ENCODE assay signal across 8 mouse cellular contexts in genomic region chr1:172500451-172501370, GRCm38 (mm10). TPM values are rescaled to one million over a fixed set of nuclear protein-coding genes. Genes with fewer than 3 reads are reported as not detected.
DNase-seq lines count a peak whose midpoint lies in the region; ATAC-seq lines count a peak whose summit lies in the region.

No protein-coding gene starts in this region.

- H3K36me3 ChIP-seq in hindbrain, embryonic 14.5 days (replicated peaks; ENCODE audit: control insufficient read depth, insufficient read depth): peaks cover 31% of the 10 kb centered on the region
- H3K36me3 ChIP-seq in liver, embryonic 11.5 days (ENCODE audit: control insufficient read depth, insufficient read depth, low read length): peaks cover 3% of the 10 kb centered on the region

- H3K4me1 ChIP-seq in hindbrain, embryonic 14.5 days (replicated peaks; ENCODE audit: control insufficient read depth, insufficient read depth, low read length): peaks cover 38% of the 10 kb centered on the region
- H3K4me1 ChIP-seq in liver, embryonic 11.5 days (replicated peaks; ENCODE audit: control insufficient read depth, insufficient read depth, low read length): peaks cover 36% of the 10 kb centered on the region

- peak overlapping the region; percentile 46 for H3K9ac ChIP-seq in hindbrain, embryonic 14.5 days
- peak overlapping the region; percentile 81 for H3K9ac ChIP-seq in liver, embryonic 11.5 days (ENCODE audit: low read depth, low read length)

- H3K4me2 ChIP-seq in hindbrain, embryonic 14.5 days (replicated peaks): peak overlapping the region; percentile 51
- H3K4me2 ChIP-seq in liver, embryonic 11.5 days: peak overlapping the region; percentile 76

- WGBS in hindbrain, embryonic 14.5 days: 2% methylated on average over 56 of the region's 56 CpGs
- WGBS in liver, embryonic 11.5 days: under 1% methylated on average over 56 of the region's 56 CpGs

- H3K4me3 ChIP-seq in hindbrain, embryonic 14.5 days (replicated peaks; ENCODE audit: low read length): peak overlapping the region; percentile 35
- peak overlapping the region; percentile 65 for H3K4me3 ChIP-seq in liver, embryonic 11.5 days (ENCODE audit: low read depth, low read length)

- peak; percentile 67 for DNase-seq in CD4-positive, CD25-positive, alpha-beta regulatory T cell, adult 2 months (ENCODE audit: low read depth, low spot score)
- peak; percentile 54 to 66 for DNase-seq in adrenal gland, adult 18-20 months (ENCODE audit: low spot score in 2 of 2)
- DNase-seq in gastrocnemius, adult 18-20 months (ENCODE audit: low spot score): peak; percentile 48
- no peak for DNase-seq in hindbrain, embryonic 14.5 days (ENCODE audit: low spot score)
- DNase-seq in liver, embryonic 11.5 days (ENCODE audit: low spot score): peak; percentile 81
- DNase-seq in urinary bladder, postnatal 4 days (ENCODE audit: low spot score in 2 of 2): peak; percentile 67 to 78
- no peak for DNase-seq in cerebellum, adult 11-12 months

- H3K9me3 ChIP-seq in hindbrain, embryonic 14.5 days (ENCODE audit: control insufficient read depth, low read length): no peaks in the 10 kb centered on the region
- H3K9me3 ChIP-seq in liver, embryonic 11.5 days (ENCODE audit: control insufficient read depth, low read length): no peaks in the 10 kb centered on the region

- 0 out of 2 replicates have a peak overlapping the region, but pooled peaks have one; percentile 20 for H3K27ac ChIP-seq in hindbrain, embryonic 14.5 days
- peak overlapping the region; percentile 78 for H3K27ac ChIP-seq in liver, embryonic 11.5 days (ENCODE audit: low read depth, low read length)

- no peak for ATAC-seq in hindbrain, embryonic 14.5 days (ENCODE audit: low FRiP score)
- ATAC-seq in liver, embryonic 11.5 days (replicated peaks; ENCODE audit: low FRiP score): peak; percentile 51
- peak; percentile 37; the same call in 1 of the 2 replicates for ATAC-seq in monocyte, adult 5-6 weeks (replicated peaks; ENCODE audit: insufficient number of reproducible peaks, low FRiP score, low TSS enrichment, poor library complexity, severe bottlenecking)

- H3K27me3 ChIP-seq in hindbrain, embryonic 14.5 days (ENCODE audit: control insufficient read depth, insufficient read depth, low read length): peaks cover 37% of the 10 kb centered on the region
- 0 out of 2 replicates have a peak, but pooled peaks cover 3% of the 10 kb centered on the region for H3K27me3 ChIP-seq in liver, embryonic 11.5 days (replicated peaks; ENCODE audit: control insufficient read depth, insufficient read depth, low read length)

RNA-seq across cellular contexts. Expression of gene Tagln2, which starts 0.9 kb away (rescaled TPM):
- total RNA-seq in adrenal gland, adult 18-20 months (2021): 10 to 100 TPM; 64.7 to 65.1 TPM
- total RNA-seq in gastrocnemius, adult 18-20 months (2021): 10 to 100 TPM; 14.0 to 28.7 TPM
- 53.0 and 62.6 TPM in 2 replicates for polyA plus RNA-seq in hindbrain, embryonic 14.5 days (2014; fragmentation: Nextera tagmentation; extraction: Ambion mirVana)
- polyA plus RNA-seq in liver, embryonic 11.5 days (2014; fragmentation: Nextera tagmentation; extraction: Ambion mirVana): 248 and 257 TPM in 2 replicates
- 185 to 298 TPM (median 202 TPM) in 3 replicates for total RNA-seq in monocyte, adult 5-6 weeks (2017)

RNA-seq across cellular contexts. Expression of gene Igsf9, which starts 19.1 kb away (rescaled TPM):
- 1 to 10 TPM; 1.1 to 3.2 TPM for total RNA-seq in adrenal gland, adult 18-20 months (2021)
- total RNA-seq in gastrocnemius, adult 18-20 months (2021): under 1 TPM in 1 of 2 experiments, not detected in 1; 0.19 TPM
- polyA plus RNA-seq in hindbrain, embryonic 14.5 days (2014; fragmentation: Nextera tagmentation; extraction: Ambion mirVana): 27.6 and 28.5 TPM in 2 replicates
- polyA plus RNA-seq in liver, embryonic 11.5 days (2014; fragmentation: Nextera tagmentation; extraction: Ambion mirVana): 9.7 and 13.8 TPM in 2 replicates
- 1.1 to 6.0 TPM (median 1.2 TPM) in 3 replicates for total RNA-seq in monocyte, adult 5-6 weeks (2017)

RNA-seq across cellular contexts. Expression of gene Cfap45, which starts 19.9 kb away (rescaled TPM):
- total RNA-seq in adrenal gland, adult 18-20 months (2021): under 1 TPM; 0.35 to 0.40 TPM
- total RNA-seq in gastrocnemius, adult 18-20 months (2021): under 1 TPM in 1 of 2 experiments, not detected in 1; 0.47 TPM
- 3.7 and 5.5 TPM in 2 replicates for polyA plus RNA-seq in hindbrain, embryonic 14.5 days (2014; fragmentation: Nextera tagmentation; extraction: Ambion mirVana)
- polyA plus RNA-seq in liver, embryonic 11.5 days (2014; fragmentation: Nextera tagmentation; extraction: Ambion mirVana): 0.77 and 1.4 TPM in 2 replicates
- total RNA-seq in monocyte, adult 5-6 weeks (2017): 7.5 TPM in 1 of 3 replicates, not detected in the others

RNA-seq across cellular contexts. Expression of gene Slamf9, which starts 25.6 kb away (rescaled TPM):
- total RNA-seq in adrenal gland, adult 18-20 months (2021): 1 to 10 TPM; 3.4 to 5.0 TPM
- under 1 TPM; 0.28 to 0.30 TPM for total RNA-seq in gastrocnemius, adult 18-20 months (2021)
- polyA plus RNA-seq in hindbrain, embryonic 14.5 days (2014; fragmentation: Nextera tagmentation; extraction: Ambion mirVana): 0.15 and 0.26 TPM in 2 replicates
- polyA plus RNA-seq in liver, embryonic 11.5 days (2014; fragmentation: Nextera tagmentation; extraction: Ambion mirVana): 0.55 and 1.4 TPM in 2 replicates
- total RNA-seq in monocyte, adult 5-6 weeks (2017): 17.0 to 25.6 TPM (median 21.4 TPM) in 3 replicates

RNA-seq across cellular contexts. Expression of gene Vsig8, which starts 55.0 kb away (rescaled TPM):
- under 1 TPM in 1 of 2 experiments, not detected in 1; 0.40 TPM for total RNA-seq in adrenal gland, adult 18-20 months (2021)
- total RNA-seq in gastrocnemius, adult 18-20 months (2021): not detected
- 0.75 and 0.90 TPM in 2 replicates for polyA plus RNA-seq in hindbrain, embryonic 14.5 days (2014; fragmentation: Nextera tagmentation; extraction: Ambion mirVana)
- not detected in 2 replicates for polyA plus RNA-seq in liver, embryonic 11.5 days (2014; fragmentation: Nextera tagmentation; extraction: Ambion mirVana)
- total RNA-seq in monocyte, adult 5-6 weeks (2017): not detected in 3 replicates

Comparison
In these comparisons a context has a peak if more than half of its experiments do, and no peak if none do; other contexts are left out.
1. DNase-seq: peak in CD4-positive, CD25-positive, alpha-beta regulatory T cell, adult 2 months (single experiment), adrenal gland, adult 18-20 months (2 of 2), gastrocnemius, adult 18-20 months (single experiment), liver, embryonic 11.5 days (single experiment) and urinary bladder, postnatal 4 days (2 of 2); none in hindbrain, embryonic 14.5 days (single experiment) and cerebellum, adult 11-12 months (single experiment).